Mouse (Mus musculus): ENCODE data around the gene Ubxn6.
A peak's percentile ranks its signal among the peaks of the same experiment; 100 is the strongest.
"Not testable (repeated sequence)": the region's sequence is repeated elsewhere in the genome, so short reads cannot be mapped to it uniquely, and the experiment has no call there.

The Ubxn6 gene

DNA sequence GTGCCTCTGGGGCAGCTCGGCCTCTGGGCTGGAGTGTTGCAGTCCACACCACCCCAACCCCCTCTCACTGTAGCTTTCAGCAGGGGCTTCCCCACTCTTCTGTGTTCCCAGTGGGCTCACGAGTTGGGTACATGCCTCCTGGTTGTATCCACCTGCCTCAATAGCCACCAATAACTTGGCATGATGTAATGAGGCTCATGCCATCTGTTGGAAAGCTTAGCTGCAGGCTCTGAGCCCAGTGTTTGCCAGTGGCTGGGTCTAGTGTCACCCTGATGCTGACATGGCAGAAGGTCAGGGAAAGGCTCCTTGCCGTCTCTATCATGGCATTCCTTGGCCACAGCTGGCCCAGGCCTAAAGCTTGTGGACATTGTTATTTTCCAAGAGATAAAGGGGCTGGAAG, 26.0 kb upstream of the Ubxn6 start:
- no peak for DNase-seq (ENCODE audit: low spot score)

DNA sequence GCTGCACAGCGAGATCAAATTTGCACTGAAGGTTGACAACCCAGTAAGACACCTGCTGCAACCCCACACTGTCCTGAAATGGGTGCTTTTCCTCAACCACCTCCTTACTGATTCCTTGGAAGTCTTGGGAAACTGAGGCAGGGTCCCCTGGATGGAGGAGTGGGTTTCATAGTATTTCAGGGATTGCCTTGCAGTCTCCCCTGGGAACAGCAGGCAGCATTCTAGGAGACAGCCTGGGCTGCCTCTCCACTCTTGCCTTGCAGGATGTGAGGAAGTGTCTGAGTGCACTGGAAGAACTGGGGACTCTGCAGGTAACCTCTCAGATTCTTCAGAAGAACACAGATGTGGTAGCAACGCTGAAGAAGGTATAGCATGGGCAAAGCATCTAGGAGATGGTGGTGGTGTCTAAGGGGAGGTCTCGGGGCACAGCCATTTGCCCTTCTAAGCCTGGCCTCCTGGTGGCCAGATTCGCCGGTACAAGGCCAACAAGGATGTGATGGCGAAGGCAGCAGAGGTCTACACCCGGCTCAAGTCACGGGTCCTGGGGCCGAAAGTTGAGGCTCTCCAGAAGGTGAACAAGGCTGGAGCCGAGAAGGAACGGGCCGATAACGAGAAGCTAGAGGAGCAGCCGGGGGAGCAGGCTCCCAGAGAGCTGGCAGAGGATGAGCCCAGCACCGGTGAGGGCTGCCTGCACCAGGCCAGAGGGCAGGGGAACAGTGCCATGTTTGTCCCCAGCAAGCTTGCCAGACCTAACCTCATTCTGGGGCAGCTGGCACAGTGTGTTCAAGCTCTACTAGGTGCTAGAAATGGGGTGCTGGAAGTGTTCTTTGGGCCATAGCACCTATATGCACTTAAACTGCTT, 24.1 kb upstream of the Ubxn6 start:
- no peak for DNase-seq (ENCODE audit: low spot score)

DNA sequence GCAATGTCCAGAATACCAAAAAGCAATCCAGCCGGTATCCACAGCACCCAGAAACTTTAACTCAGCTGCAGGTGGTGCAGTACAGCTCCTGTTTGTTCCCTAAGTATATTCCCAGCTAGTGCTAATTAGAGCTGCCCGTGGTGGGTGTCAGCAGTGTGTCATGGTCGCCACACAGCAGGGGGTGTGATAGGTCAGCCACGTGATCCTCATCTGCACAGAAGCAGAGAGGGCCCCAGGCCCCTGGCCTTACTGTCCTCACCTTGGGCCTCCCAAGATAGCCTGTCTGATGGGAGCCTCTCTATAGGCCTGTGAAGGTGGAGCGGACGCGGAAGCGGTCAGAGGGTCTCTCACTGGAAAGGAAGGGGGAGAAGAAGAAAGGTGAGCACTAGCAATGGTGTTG, 23.4 kb upstream of the Ubxn6 start:
- DNase-seq (ENCODE audit: low spot score) = no peak

DNA sequence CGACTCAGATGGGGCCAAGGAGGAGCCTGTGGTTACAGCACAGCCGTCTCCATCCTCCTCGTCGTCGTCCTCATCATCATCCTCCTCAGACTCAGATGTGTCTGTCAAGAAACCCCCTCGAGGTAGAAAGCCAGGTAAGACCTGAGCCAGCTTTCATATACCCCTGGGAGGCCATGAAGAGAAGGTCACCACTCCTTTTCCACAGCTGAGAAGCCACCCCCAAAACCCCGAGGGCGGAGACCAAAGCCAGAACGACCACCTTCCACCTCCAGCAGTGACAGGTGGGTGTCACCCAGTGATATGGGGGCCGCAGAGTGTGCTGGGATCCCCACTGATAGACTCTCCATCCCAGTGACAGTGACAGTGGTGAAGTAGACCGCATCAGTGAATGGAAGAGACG, 22.1 kb upstream of the Ubxn6 start:
- DNase-seq (ENCODE audit: low spot score) = no peak

GRCm38 (mm10) chr17:56092794-56093193, 18.0 kb upstream of the Ubxn6 start:
- no peak for DNase-seq (ENCODE audit: low spot score)

GRCm38 (mm10) chr17:56092312-56092711, 17.5 kb upstream of the Ubxn6 start:
- DNase-seq (ENCODE audit: low spot score) = no peak

DNA sequence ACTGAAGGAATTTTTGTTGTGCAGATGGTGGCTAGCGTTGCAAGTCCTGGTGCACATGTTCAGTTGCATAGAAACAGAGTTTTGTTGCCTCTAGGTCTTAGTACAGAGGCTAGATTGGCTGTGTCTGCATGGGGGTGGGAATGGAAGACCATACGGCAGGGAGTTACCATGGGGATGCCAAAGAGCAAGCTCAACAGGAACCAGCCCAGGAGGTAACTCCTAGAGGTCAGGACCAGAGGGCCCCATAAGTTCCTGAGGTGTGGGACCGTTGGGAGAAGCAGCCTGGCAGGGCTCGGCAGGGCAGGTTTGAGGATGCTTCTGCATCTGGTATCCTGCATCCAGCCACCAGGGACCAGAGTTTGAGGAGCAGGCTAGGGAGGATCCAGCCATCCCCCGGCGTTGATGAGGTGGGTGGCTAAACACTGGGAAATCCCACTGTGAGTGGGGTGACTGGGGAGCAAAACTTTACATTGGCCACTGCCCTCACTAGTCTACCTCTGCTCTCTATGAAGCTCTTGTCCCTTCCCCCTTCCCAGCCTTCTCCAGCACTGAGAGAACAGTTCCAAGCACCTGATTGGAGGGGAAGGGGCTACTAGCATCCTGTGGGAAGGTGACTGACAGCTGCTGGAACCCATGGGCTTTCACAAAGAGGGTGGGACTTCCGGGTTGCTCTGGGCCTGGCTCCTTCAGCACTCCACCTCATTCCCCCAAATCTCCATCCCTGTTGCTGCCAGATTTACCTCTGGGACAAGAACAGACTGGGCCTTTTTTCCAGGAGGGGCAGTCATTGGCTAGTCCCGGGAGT, 6.2 kb upstream of the Ubxn6 start:
- peak; percentile 93 for DNase-seq (ENCODE audit: low spot score)

- DNase-seq (ENCODE audit: low spot score) = peak; percentile 23
These were observed 5.1 kb upstream of the Ubxn6 start for GRCm38 (mm10) chr17:56079921-56080320.

DNA sequence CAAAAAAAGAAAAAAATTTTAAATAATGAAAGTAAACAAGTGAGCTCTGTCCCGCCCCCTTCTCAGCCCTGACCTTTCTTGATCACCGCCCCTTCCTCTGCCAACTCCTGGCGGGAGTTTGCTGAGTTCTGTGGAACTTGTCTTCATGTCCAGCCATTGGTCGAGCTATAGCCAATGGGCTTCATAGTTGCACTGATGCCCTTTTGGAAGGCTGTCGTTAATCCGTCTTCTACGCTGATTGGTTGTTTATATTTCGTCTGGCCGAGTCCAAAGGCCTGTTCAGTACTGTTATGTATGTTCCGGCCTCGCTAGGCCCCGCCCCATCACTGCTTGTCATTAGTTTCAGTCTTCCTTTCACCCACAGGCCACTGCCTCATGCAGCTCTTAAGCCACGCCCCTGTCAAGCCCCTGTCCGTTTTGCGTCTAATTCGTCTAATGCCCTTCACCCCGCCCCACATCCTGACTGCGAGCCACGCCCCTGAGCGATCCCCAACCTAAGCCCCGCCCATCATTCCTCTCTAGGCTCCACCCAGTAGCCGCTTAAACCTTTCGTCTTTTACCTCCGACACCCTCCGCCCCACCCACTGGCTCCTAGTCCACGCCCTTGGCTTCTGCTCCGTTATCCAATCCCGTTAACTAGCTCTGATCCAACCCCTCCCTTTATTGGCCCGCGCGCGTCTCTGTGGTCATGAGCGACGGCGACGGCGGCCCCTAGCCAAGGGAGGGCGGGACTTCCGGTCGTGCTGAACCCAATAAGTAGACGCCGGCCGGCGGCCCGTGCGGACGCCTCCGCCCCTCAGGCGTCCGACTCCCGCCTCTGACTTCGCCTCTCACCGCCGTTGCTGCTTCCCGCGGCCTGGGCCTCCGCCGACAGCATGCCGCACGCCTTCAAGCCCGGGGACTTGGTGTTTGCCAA, 4.3 kb upstream of the Ubxn6 start, which contains the start of gene Hdgfl2:
Gene Hdgfl2, plus strand, starts transcription at position 755 of the 916 bp plus-strand sequence.
- peak; percentile 99 for DNase-seq (ENCODE audit: low spot score)

GRCm38 (mm10) chr17:56078361-56078760, 3.5 kb upstream of the Ubxn6 start:
- DNase-seq (ENCODE audit: low spot score) = not testable (repeated sequence)

DNA sequence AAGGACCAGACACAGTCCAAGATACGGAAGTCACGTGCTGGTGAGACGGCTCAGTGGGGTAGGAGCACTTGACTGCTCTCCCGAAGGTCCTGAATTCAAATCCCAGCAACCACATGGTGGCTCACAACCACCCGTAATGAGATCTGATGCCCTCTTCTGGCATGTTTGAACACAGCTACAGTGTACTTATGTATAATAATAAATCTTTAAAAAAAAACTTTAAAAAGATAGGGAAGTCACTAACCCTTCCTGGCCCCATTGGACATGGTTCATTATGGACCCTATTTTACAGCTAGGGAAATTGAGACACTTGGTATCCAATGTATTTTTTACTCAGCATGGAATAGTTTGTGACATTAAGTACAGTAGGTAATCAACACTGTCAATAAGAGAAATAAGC, 2.7 kb upstream of the Ubxn6 start:
- DNase-seq (ENCODE audit: low spot score) = no peak

DNA sequence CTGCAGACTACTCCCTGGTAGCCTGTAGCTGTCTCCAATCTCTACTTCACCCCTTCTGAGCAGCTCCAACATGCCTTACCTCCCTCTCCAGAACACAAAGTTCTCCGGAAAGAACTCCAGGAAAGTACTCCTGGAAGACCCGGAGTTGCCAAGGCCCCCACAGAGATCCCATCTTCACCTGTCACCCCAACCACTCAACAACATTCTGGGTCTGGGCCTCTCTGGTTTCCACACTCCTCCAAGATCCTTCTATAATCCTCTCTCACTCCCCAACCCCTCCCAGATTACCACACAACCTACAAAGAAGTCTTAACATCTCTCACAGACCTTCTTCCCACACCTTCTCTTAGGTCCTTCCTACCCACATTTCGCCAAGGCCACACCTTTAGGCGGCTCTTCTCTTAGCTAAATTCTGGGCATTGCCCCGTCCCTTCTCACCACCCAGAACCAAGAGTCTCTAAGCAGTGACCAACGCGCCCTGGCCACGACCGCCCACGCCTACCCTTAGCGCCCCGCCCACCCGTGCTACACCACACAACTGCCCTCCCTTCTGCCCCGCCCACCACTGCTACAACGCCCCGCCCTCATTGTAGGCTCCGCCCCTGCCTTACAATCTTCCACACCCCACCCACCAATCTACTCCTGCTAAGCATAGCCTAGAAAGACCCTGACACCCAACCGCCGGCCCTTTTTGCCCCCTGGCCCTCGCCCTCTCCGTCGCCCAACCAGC, 566 bp downstream of the Ubxn6 start:
- peak; percentile 93 for DNase-seq (ENCODE audit: low spot score)

- no peak for DNase-seq (ENCODE audit: low spot score)
These were observed 2.6 kb downstream of the Ubxn6 start for GRCm38 (mm10) chr17:56072243-56072642.

DNA sequence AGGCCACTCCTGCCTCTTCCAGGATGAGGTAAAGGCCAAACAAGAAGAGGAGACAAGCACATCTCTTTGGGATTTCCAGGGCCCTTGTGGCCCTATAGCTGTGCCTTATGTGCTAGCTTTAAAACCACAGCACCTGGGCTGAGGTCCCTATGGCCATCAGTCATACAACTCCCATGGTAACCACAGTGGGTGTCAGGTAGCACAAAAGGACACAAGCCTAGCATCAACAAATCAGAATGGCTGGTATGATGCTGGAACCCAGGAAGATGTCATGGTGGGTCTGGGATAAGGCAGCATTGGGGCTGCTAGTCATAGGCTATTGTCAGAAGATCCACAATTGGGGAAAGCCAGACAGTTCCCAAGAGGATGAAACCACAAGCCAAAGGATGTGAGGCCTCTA, 3.7 kb downstream of the Ubxn6 start:
- no peak for DNase-seq (ENCODE audit: low spot score)

DNA sequence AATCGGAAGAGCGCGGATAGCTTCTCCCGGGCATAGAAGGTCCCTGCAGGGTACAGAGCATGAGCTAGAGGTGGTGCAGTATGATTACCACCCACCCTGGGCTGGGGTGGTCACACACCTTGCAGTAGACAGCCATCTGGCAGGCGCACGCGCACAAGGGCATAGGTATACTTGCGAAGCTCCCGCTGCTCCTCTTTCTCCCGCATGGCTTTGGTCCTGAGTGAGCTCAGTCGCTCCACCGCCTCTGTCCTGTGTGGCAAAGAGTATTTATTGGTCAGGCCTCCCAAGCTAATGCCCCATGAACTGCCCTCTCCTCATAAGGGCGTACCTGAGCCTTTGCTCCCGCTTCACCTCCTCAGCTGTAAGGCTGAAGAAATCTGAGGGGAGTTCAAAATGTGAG, 5.8 kb downstream of the Ubxn6 start:
- no peak for DNase-seq (ENCODE audit: low spot score)

DNA sequence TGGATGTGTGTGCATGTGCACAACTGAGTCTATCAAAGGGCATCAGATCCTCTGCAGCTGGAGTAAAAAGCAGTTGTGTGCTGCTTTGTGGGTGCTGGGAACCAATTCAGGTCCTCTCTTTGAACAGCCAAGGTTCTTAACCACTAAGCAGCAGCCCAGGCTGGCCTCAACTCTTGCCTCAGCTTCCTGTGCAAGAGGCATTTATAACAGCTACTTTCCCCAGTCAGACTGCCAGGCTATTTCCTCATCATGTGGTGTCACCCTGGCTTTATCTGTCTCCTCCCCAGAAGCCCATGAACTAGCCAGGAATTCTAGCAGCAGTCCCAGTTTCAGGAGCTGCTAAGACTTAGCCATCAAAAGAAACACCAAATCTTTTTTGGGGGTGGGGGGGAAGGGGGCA, 8.4 kb downstream of the Ubxn6 start:
- no peak for DNase-seq (ENCODE audit: low spot score)

GRCm38 (mm10) chr17:56065715-56066114, 9.1 kb downstream of the Ubxn6 start:
- not testable (repeated sequence) for DNase-seq (ENCODE audit: low spot score)

DNA sequence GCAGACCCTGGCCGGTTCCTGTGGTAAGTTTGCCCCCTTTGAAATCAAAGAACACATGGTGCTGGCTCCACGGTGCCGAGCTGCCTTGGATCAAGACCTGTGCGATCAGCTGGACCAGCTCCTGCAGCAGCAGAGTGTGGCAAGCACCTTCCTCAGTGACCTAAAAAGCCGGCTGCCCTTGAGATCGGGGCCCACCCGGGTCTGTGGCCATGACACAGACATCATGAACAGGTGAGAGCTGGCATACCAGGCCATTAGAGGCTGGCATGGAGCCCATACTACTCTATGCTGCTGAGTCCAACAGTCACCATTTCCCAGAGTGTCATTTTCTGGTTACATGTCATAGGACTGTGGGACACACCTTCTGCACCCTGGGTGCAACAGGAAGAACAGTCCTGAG, 12.7 kb downstream of the Ubxn6 start:
- no peak for DNase-seq (ENCODE audit: low spot score)

DNA sequence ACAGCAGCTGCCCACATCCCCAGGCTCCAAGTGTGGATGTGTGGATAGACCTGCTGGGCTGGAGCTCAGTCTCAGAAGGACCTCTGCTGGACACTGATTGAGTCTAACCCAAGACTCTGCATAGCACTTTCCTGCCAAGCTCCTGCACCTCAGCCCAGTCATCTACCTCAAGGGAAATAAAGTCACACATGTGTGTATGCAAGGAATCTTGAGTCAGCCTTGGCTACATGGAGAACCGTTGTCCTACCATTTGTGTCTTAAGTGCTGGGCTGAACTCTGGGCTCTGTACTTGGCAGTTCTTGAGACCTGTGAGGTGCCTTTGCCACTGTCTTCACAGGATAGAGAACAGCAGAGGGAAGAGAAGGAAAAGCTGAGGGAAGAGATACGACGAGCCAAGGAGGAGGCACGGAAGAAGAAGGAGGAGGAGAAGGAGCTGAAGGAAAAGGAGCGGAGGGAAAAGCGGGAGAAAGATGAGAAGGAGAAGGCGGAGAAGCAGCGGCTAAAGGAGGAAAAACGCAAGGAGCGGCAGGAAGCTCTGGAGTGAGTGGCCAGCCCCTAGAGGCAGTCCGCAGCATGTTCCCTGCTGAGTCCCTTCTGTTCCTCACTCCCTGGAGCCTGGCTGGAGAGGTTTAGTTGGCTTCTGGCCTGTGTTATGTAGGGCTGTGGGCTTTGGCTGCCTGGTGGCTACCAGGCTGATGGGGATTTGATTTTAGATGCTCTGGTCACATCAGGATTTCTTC, 17.3 kb downstream of the Ubxn6 start:
- no peak for DNase-seq (ENCODE audit: low spot score)

DNA sequence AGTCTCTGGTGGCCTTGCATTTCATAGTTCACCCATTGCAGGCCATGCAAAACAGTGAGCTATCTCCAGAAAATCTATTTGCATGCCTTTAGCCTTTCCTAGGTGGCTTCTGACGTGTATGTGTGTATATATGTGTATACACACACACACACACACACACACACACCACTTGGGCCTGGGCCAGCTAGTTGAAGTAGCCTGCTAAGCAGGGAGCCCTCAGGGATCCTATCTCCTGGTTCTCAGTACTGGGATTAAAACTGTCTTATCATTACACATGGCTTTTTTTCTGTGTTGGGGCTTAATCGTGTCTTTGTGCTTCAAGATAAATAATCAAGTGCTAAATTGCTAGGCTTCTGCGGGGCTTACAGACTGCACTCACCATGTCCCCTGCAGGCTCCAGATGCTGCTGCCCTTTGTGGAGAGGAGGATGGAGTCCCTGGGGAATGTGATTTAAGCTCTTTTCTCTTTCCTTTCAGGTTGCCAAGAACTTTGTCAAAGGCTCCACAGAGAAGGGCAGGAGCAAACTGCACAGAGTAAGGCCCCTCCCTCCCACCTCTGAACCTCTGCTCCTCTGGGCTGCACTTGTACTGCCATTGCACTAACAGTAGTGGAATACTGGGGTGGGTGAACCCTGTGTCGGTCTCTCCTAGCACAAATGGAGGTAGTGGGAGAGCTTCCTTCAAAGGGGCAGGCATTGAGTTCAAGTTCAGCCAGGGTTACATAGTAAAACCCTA, 18.7 kb downstream of the Ubxn6 start:
- DNase-seq (ENCODE audit: low spot score) = no peak

Measured in embryo, embryonic 10 days (tissue).